Mouse (Mus musculus): ENCODE measurements around the gene Tekt5. TPM values are rescaled to one million over a fixed set of nuclear protein-coding genes. Genes with fewer than 3 reads are reported as not detected.
A peak's percentile ranks its signal among the peaks of the same experiment; 100 is the strongest.

The Tekt5 gene
- polyA plus RNA-seq, 1 experiment from 2014 or later: 1.2 TPM

DNA sequence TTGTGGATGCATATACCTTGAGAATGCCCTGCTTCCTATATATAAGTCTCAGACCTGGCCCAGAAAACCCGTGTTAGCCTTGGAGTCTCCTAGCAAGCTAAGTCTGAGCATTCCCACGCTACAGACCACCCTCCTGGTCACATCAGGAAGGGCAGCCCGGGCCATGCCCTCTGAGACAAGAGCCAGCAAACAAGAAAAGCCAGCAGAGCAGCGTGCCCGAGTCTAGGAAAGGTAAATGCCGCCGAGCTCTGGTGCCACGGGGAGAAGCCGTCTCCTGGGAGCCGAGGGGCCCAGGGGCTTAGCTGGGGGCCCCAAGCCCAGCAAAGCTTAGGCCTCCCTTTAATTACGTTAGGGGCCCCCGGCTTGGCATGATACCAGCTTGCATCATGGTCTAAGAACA, 10.0 kb downstream of the Tekt5 start:
- Histone ChIP-seq H3K36me3 (ENCODE audit: insufficient read depth, low read length) (no peaks in the 10 kb centered on the region), H3K27me3 (ENCODE audit: insufficient read depth, low read length) (no peaks in the 10 kb centered on the region), H3K4me2 (ENCODE audit: low read length) (no peak overlapping the region), H3K9ac (ENCODE audit: low read depth, low read length) (no peak overlapping the region), H3K9me3 (replicated peaks; ENCODE audit: low read length) (no peaks in the 10 kb centered on the region), H3K4me1 (replicated peaks; ENCODE audit: insufficient read depth, low read length) (no peaks in the 10 kb centered on the region), H3K27ac (no peak overlapping the region), H3K4me3 (replicated peaks; ENCODE audit: low read depth, low read length) (no peak overlapping the region)
- TF ChIP-seq CTCF (IDR thresholded peaks at IDR 0.05; ENCODE audit: low read depth): no peak
- 78% methylated on average over 12 of the region's 12 CpGs for WGBS
- no peak for DNase-seq (ENCODE audit: low spot score)
- no peak for ATAC-seq (replicated peaks; ENCODE audit: low FRiP score, low read depth)

DNA sequence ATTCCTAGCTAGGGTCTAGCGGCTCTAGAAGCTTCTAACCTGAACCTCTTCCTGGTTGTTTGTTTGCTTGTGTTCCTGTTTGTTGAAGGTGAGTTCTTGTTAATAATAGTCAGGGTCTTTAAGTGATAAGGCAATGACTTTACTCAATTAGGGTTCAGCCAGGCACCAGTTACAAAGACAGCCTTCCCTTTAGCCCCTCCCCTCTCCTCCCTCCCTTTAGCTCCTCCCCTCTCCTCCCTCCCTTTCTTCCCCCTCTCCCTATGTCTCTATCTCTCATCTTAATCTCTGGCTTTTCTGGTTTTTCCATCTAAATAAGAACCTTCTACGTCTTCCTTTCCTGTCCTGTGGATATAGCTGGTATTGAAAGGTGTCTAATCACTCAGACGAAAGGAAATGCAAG, 10.7 kb downstream of the Tekt5 start:
- Histone ChIP-seq H3K27ac (no peak overlapping the region), H3K27me3 (ENCODE audit: insufficient read depth, low read length) (no peaks in the 10 kb centered on the region), H3K4me1 (replicated peaks; ENCODE audit: insufficient read depth, low read length) (no peaks in the 10 kb centered on the region), H3K9me3 (replicated peaks; ENCODE audit: low read length) (no peaks in the 10 kb centered on the region), H3K9ac (ENCODE audit: low read depth, low read length) (no peak overlapping the region), H3K4me2 (ENCODE audit: low read length) (peak overlapping the region; percentile 28), H3K36me3 (ENCODE audit: insufficient read depth, low read length) (no peaks in the 10 kb centered on the region), H3K4me3 (replicated peaks; ENCODE audit: low read depth, low read length) (no peak overlapping the region)
- WGBS: 62% methylated on average over 3 of the region's 3 CpGs
- no peak for ATAC-seq (replicated peaks; ENCODE audit: low FRiP score, low read depth)
- TF ChIP-seq CTCF (IDR thresholded peaks at IDR 0.05; ENCODE audit: low read depth): no peak
- no peak for DNase-seq (ENCODE audit: low spot score)

- TF ChIP-seq CTCF (IDR thresholded peaks at IDR 0.05; ENCODE audit: low read depth): no peak
- H3K4me3 ChIP-seq (replicated peaks; ENCODE audit: low read depth, low read length): no peak overlapping the region
- 28% methylated on average over 8 of the region's 8 CpGs for WGBS
- H3K9ac ChIP-seq (ENCODE audit: low read depth, low read length): no peak overlapping the region
- no peaks in the 10 kb centered on the region for H3K9me3 ChIP-seq (replicated peaks; ENCODE audit: low read length)
- no peaks in the 10 kb centered on the region for H3K36me3 ChIP-seq (ENCODE audit: insufficient read depth, low read length)
- no peak overlapping the region for H3K27ac ChIP-seq
- no peaks in the 10 kb centered on the region for H3K4me1 ChIP-seq (replicated peaks; ENCODE audit: insufficient read depth, low read length)
- ATAC-seq (replicated peaks; ENCODE audit: low FRiP score, low read depth) (peak; percentile 83; the same call in 1 of the 2 replicates), DNase-seq (ENCODE audit: low spot score) (peak; percentile 46)
- peak overlapping the region; percentile 28 for H3K4me2 ChIP-seq (ENCODE audit: low read length)
- H3K27me3 ChIP-seq (ENCODE audit: insufficient read depth, low read length): no peaks in the 10 kb centered on the region
Measured at GRCm38 (mm10) chr16:10384060-10384497, 11.2 kb downstream of the Tekt5 start.

DNA sequence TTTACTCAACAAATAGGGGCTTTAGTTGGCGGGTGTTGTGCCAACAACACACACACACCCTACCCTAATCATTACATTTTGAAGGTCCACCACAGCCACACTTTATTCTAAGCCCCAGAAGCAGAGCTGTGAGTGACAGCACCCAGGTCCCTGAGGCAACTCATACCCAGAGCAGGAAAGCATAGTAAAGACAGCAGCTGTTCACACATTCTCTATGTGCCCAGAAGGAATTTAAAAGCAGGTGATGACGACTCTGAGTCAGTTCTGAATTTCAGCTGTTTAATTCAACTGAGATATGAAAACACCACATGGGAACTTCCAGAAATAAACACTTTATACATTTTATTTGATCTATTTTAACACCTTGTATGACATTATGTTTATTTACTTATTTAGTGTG, 15.8 kb downstream of the Tekt5 start:
- no peaks in the 10 kb centered on the region for H3K36me3 ChIP-seq (ENCODE audit: insufficient read depth, low read length)
- no peak for DNase-seq (ENCODE audit: low spot score)
- no peak for TF ChIP-seq CTCF (IDR thresholded peaks at IDR 0.05; ENCODE audit: low read depth)
- 0 out of 2 replicates have a peak, but pooled peaks cover 2% of the 10 kb centered on the region for H3K4me1 ChIP-seq (replicated peaks; ENCODE audit: insufficient read depth, low read length)
- no peak overlapping the region for H3K27ac ChIP-seq
- H3K27me3 ChIP-seq (ENCODE audit: insufficient read depth, low read length): no peaks in the 10 kb centered on the region
- WGBS: 60% methylated on average over 2 of the region's 2 CpGs
- H3K9ac ChIP-seq (ENCODE audit: low read depth, low read length): no peak overlapping the region
- H3K4me3 ChIP-seq (replicated peaks; ENCODE audit: low read depth, low read length): no peak overlapping the region
- no peak for ATAC-seq (replicated peaks; ENCODE audit: low FRiP score, low read depth)
- no peak overlapping the region for H3K4me2 ChIP-seq (ENCODE audit: low read length)
- no peaks in the 10 kb centered on the region for H3K9me3 ChIP-seq (replicated peaks; ENCODE audit: low read length)

- Histone ChIP-seq H3K27ac (no peak overlapping the region), H3K9ac (ENCODE audit: low read depth, low read length) (no peak overlapping the region), H3K4me3 (replicated peaks; ENCODE audit: low read depth, low read length) (no peak overlapping the region), H3K4me1 (replicated peaks; ENCODE audit: insufficient read depth, low read length) (0 out of 2 replicates have a peak, but pooled peaks cover 7% of the 10 kb centered on the region), H3K9me3 (replicated peaks; ENCODE audit: low read length) (no peaks in the 10 kb centered on the region), H3K4me2 (ENCODE audit: low read length) (no peak overlapping the region), H3K27me3 (ENCODE audit: insufficient read depth, low read length) (no peaks in the 10 kb centered on the region), H3K36me3 (ENCODE audit: insufficient read depth, low read length) (no peaks in the 10 kb centered on the region)
- ATAC-seq (replicated peaks; ENCODE audit: low FRiP score, low read depth) (no peak), DNase-seq (ENCODE audit: low spot score) (no peak)
- 27% methylated on average over 1 of the region's 1 CpGs for WGBS
- no peak for TF ChIP-seq CTCF (IDR thresholded peaks at IDR 0.05; ENCODE audit: low read depth)
Measured at GRCm38 (mm10) chr16:10377286-10377685, 18.0 kb downstream of the Tekt5 start.

DNA sequence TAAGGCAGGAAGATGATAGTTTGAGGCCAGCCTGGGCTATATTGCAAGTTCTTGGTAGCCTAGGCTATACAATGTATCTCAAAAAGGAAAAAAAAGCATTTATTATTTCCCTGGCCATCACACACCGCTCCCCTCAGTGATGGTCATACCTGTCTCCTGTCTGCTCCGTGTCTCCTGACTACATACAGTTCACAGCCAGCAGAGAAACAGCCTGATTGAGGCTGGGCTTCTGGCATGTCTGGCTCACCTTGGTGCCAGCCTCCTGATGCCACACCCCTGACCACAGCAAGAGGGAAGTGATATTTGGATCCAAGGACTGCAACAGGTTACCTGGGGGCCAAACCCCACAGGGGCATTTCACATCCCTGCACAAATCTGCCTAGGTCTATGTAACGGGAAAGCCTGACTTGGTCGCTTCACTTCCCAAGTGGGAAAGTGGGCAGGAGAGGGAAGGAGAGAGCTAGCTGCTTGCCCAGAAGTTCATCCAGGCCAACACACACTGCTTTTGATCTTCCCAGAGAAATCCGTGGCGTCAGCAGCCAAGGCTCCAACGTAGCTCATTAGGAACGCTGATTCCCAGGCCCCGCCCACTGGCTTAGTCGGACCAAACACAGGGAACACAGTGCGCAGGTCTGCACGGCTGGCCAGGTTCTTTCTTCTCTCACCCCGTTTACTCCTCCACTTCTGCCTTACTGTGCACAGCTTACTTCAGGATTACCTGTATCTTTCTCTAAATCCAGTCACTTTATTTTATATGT, 20.9 kb downstream of the Tekt5 start:
- DNase-seq (ENCODE audit: low spot score) (peak; percentile 71), ATAC-seq (replicated peaks; ENCODE audit: low FRiP score, low read depth) (0 out of 2 replicates have a peak, but pooled peaks have one; percentile 44)
- Histone ChIP-seq H3K4me2 (ENCODE audit: low read length) (peak overlapping the region; percentile 45), H3K4me3 (replicated peaks; ENCODE audit: low read depth, low read length) (no peak overlapping the region), H3K4me1 (replicated peaks; ENCODE audit: insufficient read depth, low read length) (peaks cover 17% of the 10 kb centered on the region), H3K9me3 (replicated peaks; ENCODE audit: low read length) (no peaks in the 10 kb centered on the region), H3K27me3 (ENCODE audit: insufficient read depth, low read length) (no peaks in the 10 kb centered on the region), H3K36me3 (ENCODE audit: insufficient read depth, low read length) (no peaks in the 10 kb centered on the region), H3K27ac (no peak overlapping the region), H3K9ac (ENCODE audit: low read depth, low read length) (0 out of 2 replicates have a peak overlapping the region, but pooled peaks have one; percentile 27)
- WGBS: 20% methylated on average over 13 of the region's 13 CpGs
- TF ChIP-seq CTCF (IDR thresholded peaks at IDR 0.05; ENCODE audit: low read depth): no peak

Data from kidney, postnatal 0 days (tissue).